Mouse (Mus musculus) adrenal gland (tissue): ENCODE data around the gene Fsd1l.
"Not testable (repeated sequence)": the region's sequence is repeated elsewhere in the genome, so short reads cannot be mapped to it uniquely, and the experiment has no call there.

ENCODE experiments used
- intact Hi-C: fragments of 180-260 bp; cut with DNase I; formaldehyde crosslinking; loops from one replicate; pipeline ENCODE4 v1.15.1; 2025

The Fsd1l gene

GRCm38 (mm10) chr4:53625263-53625662 is 6.0 kb upstream of the Fsd1l start:
- intact Hi-C loops = no loop called here

- intact Hi-C loops = no loop called here
These were observed 2.3 kb upstream of the Fsd1l start for GRCm38 (mm10) chr4:53628924-53629323.

- intact Hi-C loops = no loop called here
These were observed 332 bp upstream of the Fsd1l start for GRCm38 (mm10) chr4:53630963-53631315.

GRCm38 (mm10) chr4:53632011-53632349 is 709 bp downstream of the Fsd1l start:
- intact Hi-C loops = no loop called here

GRCm38 (mm10) chr4:53635336-53635735 is 4.1 kb downstream of the Fsd1l start:
- intact Hi-C loops = no loop called here

- intact Hi-C loops = no loop called here
These were observed 6.1 kb downstream of the Fsd1l start for GRCm38 (mm10) chr4:53637269-53637909.

- intact Hi-C loops = no loop called here
These were observed 7.4 kb downstream of the Fsd1l start for GRCm38 (mm10) chr4:53638549-53639123.

- intact Hi-C loops = no loop called here
These were observed 26.8 kb downstream of the Fsd1l start for GRCm38 (mm10) chr4:53658029-53658428.

- intact Hi-C loops = no loop called here
These were observed 29.4 kb downstream of the Fsd1l start for GRCm38 (mm10) chr4:53660711-53661110.

GRCm38 (mm10) chr4:53682092-53682491 is 50.8 kb downstream of the Fsd1l start:
- intact Hi-C loops = no loop called here

- intact Hi-C loops = no loop called here
These were observed 57.7 kb downstream of the Fsd1l start for GRCm38 (mm10) chr4:53688965-53689364.

GRCm38 (mm10) chr4:53691418-53691817 is 60.1 kb downstream of the Fsd1l start:
- intact Hi-C loops = no loop called here

- intact Hi-C loops = not testable (repeated sequence)
These were observed 77.9 kb downstream of the Fsd1l start for GRCm38 (mm10) chr4:53709166-53709565.

GRCm38 (mm10) chr4:53710021-53710420 is 78.8 kb downstream of the Fsd1l start:
- intact Hi-C loops = no loop called here

GRCm38 (mm10) chr4:53710555-53711328 is 79.5 kb downstream of the Fsd1l start:
- intact Hi-C loops = no loop called here

- intact Hi-C loops = no loop called here
These were observed 82.4 kb downstream of the Fsd1l start, which contains the start of gene Fktn for GRCm38 (mm10) chr4:53713704-53714050. Fktn (plus strand) TSS chr4:53713998.

- intact Hi-C loops = no loop called here
These were observed 83.0 kb downstream of the Fsd1l start for GRCm38 (mm10) chr4:53714051-53714814.

GRCm38 (mm10) chr4:53715977-53716376 is 84.7 kb downstream of the Fsd1l start:
- intact Hi-C loops = no loop called here

GRCm38 (mm10) chr4:53717546-53717945 is 86.3 kb downstream of the Fsd1l start:
- intact Hi-C loops = no loop called here

GRCm38 (mm10) chr4:53718261-53718660 is 87.0 kb downstream of the Fsd1l start:
- intact Hi-C loops = no loop called here

- intact Hi-C loops = no loop called here
These were observed 91.2 kb downstream of the Fsd1l start for GRCm38 (mm10) chr4:53722506-53722905.

- intact Hi-C loops = not testable (repeated sequence)
These were observed 94.8 kb downstream of the Fsd1l start for GRCm38 (mm10) chr4:53726100-53726499.
